ENCODE assay signal across 10 mouse cellular contexts in the genomic region with DNA sequence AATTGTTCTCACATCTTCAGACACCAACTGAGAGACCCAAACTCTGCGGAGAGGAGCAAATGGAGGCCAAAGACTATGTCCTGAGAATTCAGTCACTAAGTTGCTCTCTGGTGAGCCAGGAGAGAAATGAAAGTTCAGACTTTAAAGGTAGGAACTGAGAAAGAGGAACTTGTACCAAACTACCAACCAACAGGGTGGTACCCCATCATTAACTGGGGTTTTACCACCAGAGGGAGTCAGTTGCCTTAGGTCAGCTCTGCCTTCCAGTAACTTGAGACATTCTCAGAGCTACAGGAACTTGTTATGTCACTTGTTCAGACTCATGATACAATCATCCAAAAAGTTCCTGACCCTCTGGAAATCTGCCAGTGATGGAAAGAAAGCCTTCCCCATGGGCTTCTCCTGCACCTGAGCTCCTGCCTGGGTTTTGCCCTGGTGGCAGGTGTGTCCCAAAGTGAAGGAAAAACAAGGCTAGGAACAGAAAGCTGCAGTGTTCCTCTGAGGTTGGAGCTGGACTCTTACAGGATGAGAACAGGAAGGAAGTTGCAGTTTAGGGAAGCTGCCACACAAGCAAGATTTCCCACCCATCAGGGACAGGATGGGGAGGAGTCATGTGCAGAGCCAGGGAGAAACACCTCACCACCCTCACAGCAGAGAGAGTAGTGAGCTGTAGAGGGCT. TPM values are rescaled to one million over a fixed set of nuclear protein-coding genes. Genes with fewer than 3 reads are reported as not detected.
A peak's percentile ranks its signal among the peaks of the same experiment; 100 is the strongest.
DNase-seq lines count a peak whose midpoint lies in the region; ATAC-seq and TF ChIP-seq lines count a peak whose summit lies in the region.
"Had no signal": no experiment of that assay in that cellular context is flagged by ENCODE, and none has a peak within 500 bp of the region (broad histone marks: within the 10 kb centered on the region; RNA-seq: fewer than 3 reads in every experiment).

Trim30b (minus strand) TSS at position 149 of the 679 bp plus-strand sequence.

- TF ChIP-seq CTCF in spleen, adult 2 months (IDR thresholded peaks at IDR 0.05; ENCODE audit: extremely low read depth, insufficient read depth, insufficient read length, insufficient replicate concordance), result no peak

- ATAC-seq in liver, embryonic 13.5 days (ENCODE audit: low read depth), result peak; percentile 54; the same call in 1 of the 2 replicates
- no peak for ATAC-seq in forebrain, embryonic 14.5 days

- no peaks in the 10 kb centered on the region for H3K9me3 ChIP-seq in liver, embryonic 13.5 days (replicated peaks)
- H3K9me3 ChIP-seq in forebrain, embryonic 14.5 days (replicated peaks; ENCODE audit: control insufficient read depth, low read length), result no peaks in the 10 kb centered on the region

- no peaks in the 10 kb centered on the region for H3K27me3 ChIP-seq in liver, embryonic 13.5 days
- H3K27me3 ChIP-seq in spleen, adult 2 months (ENCODE audit: control insufficient read depth, insufficient read depth, low read length), result no peaks in the 10 kb centered on the region; the same call in 1 of the 2 replicates
- H3K27me3 ChIP-seq in forebrain, embryonic 14.5 days (replicated peaks; ENCODE audit: control insufficient read depth, insufficient read depth, low read length), result no peaks in the 10 kb centered on the region

- no peak for TF ChIP-seq POLR2A in spleen, adult 2 months (IDR thresholded peaks at IDR 0.05; ENCODE audit: low read depth, low read length)

- no peak within 1 kb of the TSS for H3K9ac ChIP-seq in liver, embryonic 13.5 days
- H3K9ac ChIP-seq in forebrain, embryonic 14.5 days (ENCODE audit: low read length), result no peak within 1 kb of the TSS

- H3K4me1 ChIP-seq in liver, embryonic 13.5 days (replicated peaks), result no peaks in the 10 kb centered on the region
- H3K4me1 ChIP-seq in spleen, adult 2 months (ENCODE audit: control insufficient read depth, insufficient read depth, insufficient read length), result peaks cover 3% of the 10 kb centered on the region; the same call in 1 of the 2 replicates
- no peaks in the 10 kb centered on the region for H3K4me1 ChIP-seq in forebrain, embryonic 14.5 days (ENCODE audit: control insufficient read depth, insufficient read depth, low read length)

- H3K4me3 ChIP-seq in liver, embryonic 13.5 days (replicated peaks), result no peak within 1 kb of the TSS
- peak within 1 kb of the TSS; percentile 53 for H3K4me3 ChIP-seq in spleen, adult 2 months (ENCODE audit: extremely low read depth, insufficient read depth, insufficient read length)
- no peak within 1 kb of the TSS for H3K4me3 ChIP-seq in forebrain, embryonic 14.5 days (ENCODE audit: low read depth, low read length)

- H3K27ac ChIP-seq in liver, embryonic 13.5 days, result no peak within 1 kb of the TSS
- H3K27ac ChIP-seq in spleen, adult 2 months (ENCODE audit: insufficient read depth, low read length), result peak within 1 kb of the TSS; percentile 75
- H3K27ac ChIP-seq in forebrain, embryonic 14.5 days (ENCODE audit: low read depth, low read length), result no peak within 1 kb of the TSS

- WGBS in liver, embryonic 13.5 days (ENCODE audit: insufficient replicate concordance), result 36% methylated on average over 1 of the region's 1 CpGs
- WGBS in spleen, adult 2 months, result 13% methylated on average over 1 of the region's 1 CpGs
- WGBS in forebrain, embryonic 14.5 days, result 75% methylated on average over 1 of the region's 1 CpGs

- DNase-seq in layer of hippocampus, adult 11-12 months (ENCODE audit: low spot score), result peak; percentile 13
- DNase-seq in layer of hippocampus, postnatal 36 days, result no peak
- peak; percentile 50 for DNase-seq in T-cell, adult 2 months (ENCODE audit: low spot score)
- no peak for DNase-seq in liver, embryonic 13.5 days
- peak; percentile 58 to 75 for DNase-seq in spleen, adult 2 months (ENCODE audit: low read depth in 1 of 2, low spot score in 2 of 2)
- no peak for DNase-seq in gastrocnemius, postnatal 4 days (ENCODE audit: low spot score in 2 of 2)
- no peak for DNase-seq in gastrocnemius, postnatal 25 days
- DNase-seq in forebrain, embryonic 14.5 days (ENCODE audit: low spot score), result no peak
- DNase-seq: cerebellum, adult 8-10 months had no signal

- no peak within 1 kb of the TSS for H3K4me2 ChIP-seq in liver, embryonic 13.5 days
- no peak within 1 kb of the TSS for H3K4me2 ChIP-seq in forebrain, embryonic 14.5 days (ENCODE audit: low read length)

- H3K36me3 ChIP-seq in liver, embryonic 13.5 days, result no peaks in the 10 kb centered on the region
- H3K36me3 ChIP-seq in spleen, adult 2 months (ENCODE audit: control insufficient read depth, insufficient read depth, low read length), result peaks cover 4% of the 10 kb centered on the region; the same call in 1 of the 2 replicates
- H3K36me3 ChIP-seq in forebrain, embryonic 14.5 days (ENCODE audit: control insufficient read depth, insufficient read depth, low read length), result no peaks in the 10 kb centered on the region

RNA-seq across cellular contexts. Expression of gene Trim30b, which starts in this region (rescaled TPM):
- not detected for total RNA-seq in layer of hippocampus, postnatal 36 days (2021)
- polyA plus RNA-seq in liver, embryonic 13.5 days (2015; fragmentation: Nextera tagmentation; extraction: Ambion mirVana), result 0.08 and 0.09 TPM in 2 replicates
- polyA plus RNA-seq in spleen, adult 2 months (2012; rRNA removed), result 2.8 and 3.5 TPM in 2 replicates
- total RNA-seq in gastrocnemius, postnatal 4 days (2021), result under 1 TPM; 0.05 to 0.08 TPM
- total RNA-seq in gastrocnemius, postnatal 25 days (2021), result not detected
- not detected in 2 replicates for polyA plus RNA-seq in forebrain, embryonic 14.5 days (2014; fragmentation: Nextera tagmentation; extraction: Ambion mirVana)
- polyA plus RNA-seq: limb, embryonic 11.5 days had no signal

Comparison
In these comparisons a context has a peak if more than half of its experiments do, and no peak if none do; other contexts are left out.
1. DNase-seq: peak in layer of hippocampus, adult 11-12 months (single experiment), T-cell, adult 2 months (single experiment) and spleen, adult 2 months (2 of 2); none in layer of hippocampus, postnatal 36 days (0 of 2), liver, embryonic 13.5 days (single experiment), gastrocnemius, postnatal 4 days (0 of 2), gastrocnemius, postnatal 25 days (single experiment) and forebrain, embryonic 14.5 days (single experiment).
2. Peak in ATAC-seq in liver, embryonic 13.5 days; RNA of the gene not detected or under 1 TPM.